Mouse (Mus musculus) hematopoietic stem cell, adult 5-6 weeks (primary cell): ENCODE results near the gene Daam1. TPM values are rescaled to one million over a fixed set of nuclear protein-coding genes. Genes with fewer than 3 reads are reported as not detected.

Experiments
- ATAC-seq, 2 experiments: fragments of 125-278 bp in 1 of 2; replicated peaks in 1 of 2; 2 replicates each; pipeline ENCODE4 v1.8.0; 2016 to 2017; ENCODE audit warnings: inconsistent platforms in 2 of 2, mild to moderate bottlenecking in 2 of 2, moderate number of reproducible peaks in 2 of 2, low read depth in 1 of 2, moderate TSS enrichment in 1 of 2; ENCODE audit not compliant: low FRiP score in 2 of 2, poor library complexity in 2 of 2, severe bottlenecking in 2 of 2, insufficient read depth in 1 of 2, low TSS enrichment in 1 of 2
- total RNA-seq: library from RNA; stranded (forward); fragments of 172-1452, 232-1000 nt; gene quantifications from 2 replicates; pipeline ENCODE4 v1.2.3, GENCODE M21; 2017

Daam1 gene
- total RNA-seq, 1 experiment from 2014 or later, result 11.7 TPM

GRCm38 (mm10) chr12:71983102-71983715 is 152.3 kb downstream of the Daam1 start:
- ATAC-seq, result no peak

GRCm38 (mm10) chr12:71987161-71987560 is 156.3 kb downstream of the Daam1 start:
- no peak for ATAC-seq

DNA sequence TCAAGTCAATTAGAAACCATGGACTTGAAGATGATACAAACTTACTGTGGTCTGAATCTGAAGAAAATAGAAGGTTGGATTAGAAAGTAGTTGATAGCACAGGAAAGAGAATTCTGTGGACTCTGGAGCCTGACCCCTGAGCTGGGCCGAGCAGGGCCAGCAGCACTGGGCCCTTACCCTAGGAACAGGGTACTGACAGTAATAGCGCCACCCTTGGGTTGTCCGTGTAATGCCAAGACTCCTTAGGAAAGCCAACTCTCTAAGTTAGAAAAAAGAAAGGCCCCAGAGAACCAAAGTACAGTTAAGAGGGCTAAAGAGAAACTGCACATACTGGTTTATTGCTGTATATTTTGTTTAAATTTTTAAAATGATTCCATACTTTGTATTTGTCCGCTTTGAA is 157.0 kb downstream of the Daam1 start:
- ATAC-seq, result no peak

GRCm38 (mm10) chr12:71989596-71989995 is 158.7 kb downstream of the Daam1 start:
- no peak for ATAC-seq

GRCm38 (mm10) chr12:71992599-71993210 is 161.8 kb downstream of the Daam1 start:
- ATAC-seq, result no peak

DNA sequence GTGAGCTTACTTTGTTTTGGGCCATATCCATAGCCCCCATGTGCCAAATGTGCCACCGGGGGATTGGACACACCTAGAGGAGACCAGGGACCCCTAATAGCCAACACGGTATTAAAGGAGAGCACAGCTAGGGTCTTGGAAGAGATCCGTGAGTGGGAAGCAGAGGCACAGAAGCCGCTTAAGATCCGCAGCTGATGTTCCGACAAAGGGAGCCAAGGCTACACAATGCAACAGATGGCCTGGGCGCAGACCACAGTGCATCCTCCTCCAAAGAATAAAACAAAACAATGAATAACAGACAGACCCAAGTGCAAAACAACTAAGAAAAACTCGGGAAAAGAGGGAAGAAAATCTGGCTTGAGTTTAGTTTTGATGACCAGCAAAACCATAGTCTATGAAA is 165.0 kb downstream of the Daam1 start:
- no peak for ATAC-seq

DNA sequence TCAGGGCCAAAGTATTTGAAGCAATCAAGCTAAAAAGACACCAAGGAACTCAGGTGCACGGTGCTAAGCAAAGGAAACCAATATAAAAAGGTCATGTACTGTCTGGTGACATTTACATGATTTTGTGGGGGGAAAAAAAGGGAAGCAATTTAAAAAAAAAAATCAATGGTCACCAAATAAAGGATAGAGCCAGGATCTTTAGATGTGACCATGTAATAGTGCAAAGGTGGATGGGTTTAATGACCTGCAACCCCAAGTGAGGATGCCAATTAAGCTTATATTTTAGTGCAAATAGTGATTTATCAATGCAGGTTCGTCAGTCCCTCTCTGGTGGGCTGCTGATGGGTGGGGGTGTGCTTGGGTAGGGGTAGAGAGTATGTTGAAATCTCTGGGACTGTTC is 166.0 kb downstream of the Daam1 start:
- no peak for ATAC-seq

- ATAC-seq, result no peak
Measured at GRCm38 (mm10) chr12:71997364-71997763, 166.5 kb downstream of the Daam1 start.

DNA sequence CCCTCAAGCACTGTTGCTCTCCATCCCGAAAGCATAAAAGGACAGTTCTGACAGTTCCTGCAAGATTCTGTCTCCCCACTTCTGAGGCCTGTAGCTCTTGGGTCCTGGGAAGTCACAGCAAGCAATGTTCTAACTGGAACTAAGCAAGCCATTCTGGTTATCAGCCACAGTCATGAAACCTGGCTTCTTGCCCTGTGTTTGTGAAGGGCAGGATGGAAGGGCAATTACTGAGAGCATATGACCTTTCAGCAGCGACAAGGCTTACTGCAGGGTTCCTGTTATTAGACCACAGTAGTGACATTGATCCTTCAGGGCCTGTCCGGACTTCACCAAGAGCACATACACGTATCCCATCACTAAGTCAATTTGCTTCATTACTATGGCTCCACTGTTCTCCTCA is 167.8 kb downstream of the Daam1 start:
- ATAC-seq, result peak; percentile 62 to 68

DNA sequence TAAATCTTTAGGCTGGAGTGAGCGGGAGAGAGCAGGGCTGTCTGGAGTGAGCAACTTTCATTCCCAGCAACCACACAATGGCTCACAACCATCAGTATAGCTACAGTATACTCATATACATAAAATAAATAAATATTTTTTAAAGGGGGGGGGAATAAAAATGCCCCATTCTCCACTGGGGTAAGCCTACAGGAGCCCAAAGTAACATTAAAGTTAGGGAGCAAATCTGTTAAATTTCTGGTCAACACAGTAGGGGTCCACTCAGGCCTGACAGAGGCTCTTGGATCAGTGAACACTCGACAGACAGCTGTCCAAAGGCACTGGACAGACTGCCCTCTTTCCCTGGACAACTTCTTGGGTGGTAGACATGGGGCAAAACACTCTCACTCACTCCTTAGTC is 168.8 kb downstream of the Daam1 start:
- ATAC-seq, result no peak

DNA sequence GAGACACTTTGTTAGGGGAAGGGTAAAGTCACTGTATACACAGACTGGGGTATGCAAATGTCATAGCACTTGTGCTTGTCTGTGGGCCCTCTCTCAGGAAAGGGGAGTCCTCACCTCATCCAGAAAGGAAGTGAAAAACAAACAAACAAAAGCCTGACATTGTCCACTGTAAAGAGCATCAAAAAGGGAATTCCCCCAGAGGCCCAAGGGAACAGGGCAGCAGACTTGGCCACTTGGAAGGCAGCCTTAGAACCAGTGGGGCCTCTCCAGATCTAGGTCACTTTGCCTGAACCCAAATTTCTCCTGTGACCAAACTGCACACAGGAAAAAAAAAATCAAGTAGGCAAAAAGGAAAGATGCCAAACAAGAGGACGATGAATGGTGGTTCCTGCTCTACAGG is 170.9 kb downstream of the Daam1 start:
- ATAC-seq, result no peak

DNA sequence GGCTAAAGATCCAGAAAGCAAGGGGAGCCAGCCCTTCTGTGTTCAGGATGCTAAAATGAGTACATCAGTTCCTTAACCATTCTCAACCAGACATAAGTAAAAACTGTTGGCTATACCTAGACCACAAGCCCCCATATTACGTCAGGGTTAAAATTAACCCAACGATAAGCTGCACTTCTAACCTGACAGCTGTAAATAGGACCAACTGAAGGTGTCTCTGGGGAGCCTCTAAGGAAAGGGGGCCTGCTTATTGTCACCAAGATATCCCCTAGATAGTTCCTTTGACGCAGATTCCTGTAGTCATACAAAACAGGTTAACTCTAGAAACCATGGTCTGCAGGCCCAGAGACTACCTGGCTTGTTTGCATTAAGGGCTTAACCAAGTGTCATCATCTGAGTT is 174.4 kb downstream of the Daam1 start:
- no peak for ATAC-seq

- no peak for ATAC-seq
Measured at GRCm38 (mm10) chr12:72007656-72008055, 176.8 kb downstream of the Daam1 start.

- no peak for ATAC-seq
Measured at GRCm38 (mm10) chr12:72009051-72009902, 178.4 kb downstream of the Daam1 start.

GRCm38 (mm10) chr12:72011404-72011803 is 180.5 kb downstream of the Daam1 start:
- ATAC-seq, result no peak

DNA sequence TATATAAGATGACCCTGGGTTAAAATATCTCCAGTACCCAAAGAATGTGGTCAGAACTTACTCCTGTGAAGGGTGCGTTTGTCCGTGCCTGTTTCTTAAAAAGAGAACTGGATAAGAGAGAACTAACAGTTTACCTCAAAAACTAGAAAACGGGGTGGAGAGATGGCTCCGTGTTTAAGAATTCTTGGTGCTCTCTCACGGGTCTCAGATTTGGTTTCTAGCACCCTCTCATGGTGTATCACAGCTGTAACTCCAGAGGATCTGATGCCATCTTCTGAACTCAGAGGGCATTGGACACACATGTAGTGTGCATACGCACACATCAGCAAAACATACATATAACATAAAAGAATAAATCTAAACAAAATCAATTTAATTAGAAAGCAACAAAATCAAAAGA is 181.2 kb downstream of the Daam1 start:
- no peak for ATAC-seq

- ATAC-seq, result no peak
Measured at GRCm38 (mm10) chr12:72013711-72014354, 183.0 kb downstream of the Daam1 start.

DNA sequence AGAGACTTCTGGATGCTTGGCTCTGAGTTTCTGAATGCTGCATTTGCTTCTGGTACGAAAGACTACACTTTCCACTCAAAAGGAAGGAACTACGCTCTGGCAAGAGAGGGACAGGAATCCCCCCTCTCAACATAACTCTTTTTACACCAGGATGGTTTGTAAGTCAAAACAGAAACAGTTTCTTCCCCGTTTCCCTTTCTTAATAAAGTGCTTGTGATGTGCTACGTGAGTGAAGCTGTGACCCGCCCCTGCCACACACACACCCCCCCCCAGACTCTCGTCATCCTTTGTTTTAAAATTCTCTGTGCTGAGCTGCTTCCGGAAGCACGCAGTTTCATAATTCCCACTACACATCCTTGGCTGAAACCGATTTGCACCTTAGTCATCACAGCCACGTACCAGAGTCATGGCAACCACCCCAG is 183.5 kb downstream of the Daam1 start:
- peak; percentile 46 to 71 for ATAC-seq
